Mouse (Mus musculus): ENCODE measurements around the gene Lrp2bp. TPM values are rescaled to one million over a fixed set of nuclear protein-coding genes. Genes with fewer than 3 reads are reported as not detected.
A peak's percentile ranks its signal among the peaks of the same experiment; 100 is the strongest.

Gene Lrp2bp
- total and polyA plus RNA-seq, 2 experiments from 2014 or later: 0.27 to 0.35 TPM

DNA sequence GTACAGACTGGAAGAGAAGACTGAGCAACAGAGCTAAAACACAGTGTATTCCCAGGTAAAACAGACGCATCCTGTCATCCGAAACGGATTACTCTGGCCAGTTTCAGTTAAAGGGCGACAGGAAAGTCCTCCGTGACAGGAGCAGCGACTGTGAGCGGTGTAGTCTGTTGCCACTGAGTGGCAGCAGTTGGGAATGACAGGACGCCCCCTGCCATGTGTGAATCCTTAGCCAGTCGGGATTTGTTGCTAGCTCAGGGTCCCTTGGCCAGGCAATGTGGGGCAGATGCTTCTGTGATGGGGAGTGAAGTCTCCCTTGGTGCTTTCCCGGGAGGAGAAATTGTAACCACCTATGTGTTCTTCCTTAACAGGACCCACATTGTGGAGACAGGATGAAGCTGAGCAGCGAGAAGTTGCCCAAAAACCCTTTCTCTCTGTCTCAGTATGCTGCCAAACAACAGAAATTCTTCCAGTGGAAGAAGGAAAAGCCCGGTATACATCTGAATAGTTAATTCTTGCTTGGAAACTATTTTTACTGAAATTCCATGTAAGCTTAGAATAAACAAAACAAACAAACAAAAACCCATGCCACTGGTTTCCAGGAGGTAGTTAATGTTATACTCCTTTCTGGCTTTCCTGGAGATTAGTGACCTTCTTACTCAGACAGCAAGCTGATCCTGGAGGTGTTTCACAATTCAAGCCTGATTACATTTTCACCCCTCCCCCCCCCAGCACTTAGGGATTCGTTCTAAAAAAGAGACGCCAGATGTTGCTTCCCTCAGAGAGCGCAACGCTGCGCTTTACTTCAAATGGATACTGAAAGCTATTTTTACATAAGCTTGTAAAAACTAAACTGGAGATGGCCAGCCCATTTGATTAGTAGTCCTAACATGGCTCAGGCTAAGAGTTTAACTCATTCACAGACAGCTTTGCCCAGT, 11.9 kb downstream of the Lrp2bp start:
- Histone ChIP-seq H3K4me3 (ENCODE audit: low read depth, low read length) (0 out of 2 replicates have a peak overlapping the region, but pooled peaks have one; percentile 8), H3K4me1 (ENCODE audit: insufficient read depth, low read length) (no peaks in the 10 kb centered on the region), H3K4me2 (ENCODE audit: low read depth, low read length, poor library complexity, severe bottlenecking) (peak overlapping the region; percentile 37), H3K27ac (ENCODE audit: low read depth, low read length) (no peak overlapping the region), H3K27me3 (ENCODE audit: insufficient read depth, low read length) (no peaks in the 10 kb centered on the region), H3K9me3 (ENCODE audit: low read length) (no peaks in the 10 kb centered on the region), H3K36me3 (ENCODE audit: insufficient read depth, low read length) (no peaks in the 10 kb centered on the region), H3K9ac (replicated peaks; ENCODE audit: low read length, poor library complexity, severe bottlenecking) (0 out of 2 replicates have a peak overlapping the region, but pooled peaks have one; percentile 24)
- WGBS: 12% methylated on average over 17 of the region's 17 CpGs
- ATAC-seq (ENCODE audit: low FRiP score): peak; percentile 74
- TF ChIP-seq CTCF (IDR thresholded peaks at IDR 0.05): peak; percentile 63
- peak; percentile 65 for DNase-seq (ENCODE audit: low spot score)

DNA sequence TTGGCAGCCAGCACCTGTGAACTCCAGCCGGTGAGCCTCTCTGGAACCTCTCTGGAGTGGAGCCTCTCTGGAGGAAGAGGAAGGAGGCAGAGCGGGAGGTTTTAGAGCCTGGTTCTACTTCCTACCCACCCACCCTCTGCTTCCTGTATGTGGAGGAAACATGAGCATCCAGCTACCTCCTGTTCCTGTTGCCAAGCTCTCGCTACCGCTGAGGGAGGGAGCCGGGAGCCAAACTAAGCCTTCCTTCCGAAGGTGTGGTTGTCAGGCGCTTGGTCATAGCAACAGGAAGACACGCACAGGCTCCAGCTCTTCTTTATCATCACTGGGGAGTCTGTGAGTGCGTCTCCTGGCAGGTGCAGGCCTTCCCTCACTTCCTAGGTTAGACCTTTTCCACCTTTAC, 23.1 kb downstream of the Lrp2bp start:
- Histone ChIP-seq H3K27ac (ENCODE audit: low read depth, low read length) (no peak overlapping the region), H3K4me2 (ENCODE audit: low read depth, low read length, poor library complexity, severe bottlenecking) (no peak overlapping the region), H3K9me3 (ENCODE audit: low read length) (no peaks in the 10 kb centered on the region), H3K4me1 (ENCODE audit: insufficient read depth, low read length) (no peaks in the 10 kb centered on the region), H3K36me3 (ENCODE audit: insufficient read depth, low read length) (no peaks in the 10 kb centered on the region), H3K27me3 (ENCODE audit: insufficient read depth, low read length) (no peaks in the 10 kb centered on the region), H3K9ac (replicated peaks; ENCODE audit: low read length, poor library complexity, severe bottlenecking) (no peak overlapping the region), H3K4me3 (ENCODE audit: low read depth, low read length) (no peak overlapping the region)
- no peak for ATAC-seq (ENCODE audit: low FRiP score)
- WGBS: 93% methylated on average over 9 of the region's 9 CpGs
- no peak for DNase-seq (ENCODE audit: low spot score)
- no peak for TF ChIP-seq CTCF (IDR thresholded peaks at IDR 0.05)

GRCm38 (mm10) chr8:46022758-46023157, 23.7 kb downstream of the Lrp2bp start:
- no peaks in the 10 kb centered on the region for H3K4me1 ChIP-seq (ENCODE audit: insufficient read depth, low read length)
- no peak overlapping the region for H3K9ac ChIP-seq (replicated peaks; ENCODE audit: low read length, poor library complexity, severe bottlenecking)
- no peak for DNase-seq (ENCODE audit: low spot score)
- no peak overlapping the region for H3K4me3 ChIP-seq (ENCODE audit: low read depth, low read length)
- H3K27me3 ChIP-seq (ENCODE audit: insufficient read depth, low read length): no peaks in the 10 kb centered on the region
- no peak overlapping the region for H3K27ac ChIP-seq (ENCODE audit: low read depth, low read length)
- no peak for ATAC-seq (ENCODE audit: low FRiP score)
- no peaks in the 10 kb centered on the region for H3K36me3 ChIP-seq (ENCODE audit: insufficient read depth, low read length)
- H3K9me3 ChIP-seq (ENCODE audit: low read length): no peaks in the 10 kb centered on the region
- no peak overlapping the region for H3K4me2 ChIP-seq (ENCODE audit: low read depth, low read length, poor library complexity, severe bottlenecking)
- TF ChIP-seq CTCF (IDR thresholded peaks at IDR 0.05): no peak
- 95% methylated on average over 9 of the region's 9 CpGs for WGBS

DNA sequence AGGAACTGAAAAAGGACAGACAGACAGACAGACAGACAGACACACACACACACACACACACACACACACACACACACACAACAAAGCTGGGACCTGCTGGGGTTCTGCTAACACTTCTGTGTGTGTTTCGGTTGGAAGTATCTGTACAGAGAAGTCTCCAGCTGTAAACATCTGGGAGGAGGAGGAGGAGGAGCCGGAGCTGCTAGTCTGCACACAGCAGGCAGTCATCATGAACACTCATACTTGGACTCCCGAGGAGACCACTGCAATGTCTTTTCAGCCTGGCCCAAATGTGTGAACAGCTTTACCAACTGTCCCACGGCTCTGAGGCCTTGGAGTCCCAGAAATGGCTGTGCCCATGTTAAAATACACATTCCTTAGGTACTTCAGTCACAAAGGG, 25.3 kb downstream of the Lrp2bp start:
- H3K9ac ChIP-seq (replicated peaks; ENCODE audit: low read length, poor library complexity, severe bottlenecking): no peak overlapping the region
- H3K4me3 ChIP-seq (ENCODE audit: low read depth, low read length): no peak overlapping the region
- H3K27ac ChIP-seq (ENCODE audit: low read depth, low read length): no peak overlapping the region
- no peaks in the 10 kb centered on the region for H3K4me1 ChIP-seq (ENCODE audit: insufficient read depth, low read length)
- H3K4me2 ChIP-seq (ENCODE audit: low read depth, low read length, poor library complexity, severe bottlenecking): no peak overlapping the region
- no peaks in the 10 kb centered on the region for H3K27me3 ChIP-seq (ENCODE audit: insufficient read depth, low read length)
- H3K36me3 ChIP-seq (ENCODE audit: insufficient read depth, low read length): no peaks in the 10 kb centered on the region
- no peak for ATAC-seq (ENCODE audit: low FRiP score)
- no peaks in the 10 kb centered on the region for H3K9me3 ChIP-seq (ENCODE audit: low read length)
- no peak for DNase-seq (ENCODE audit: low spot score)
- WGBS: 68% methylated on average over 4 of the region's 4 CpGs
- TF ChIP-seq CTCF (IDR thresholded peaks at IDR 0.05): no peak

DNA sequence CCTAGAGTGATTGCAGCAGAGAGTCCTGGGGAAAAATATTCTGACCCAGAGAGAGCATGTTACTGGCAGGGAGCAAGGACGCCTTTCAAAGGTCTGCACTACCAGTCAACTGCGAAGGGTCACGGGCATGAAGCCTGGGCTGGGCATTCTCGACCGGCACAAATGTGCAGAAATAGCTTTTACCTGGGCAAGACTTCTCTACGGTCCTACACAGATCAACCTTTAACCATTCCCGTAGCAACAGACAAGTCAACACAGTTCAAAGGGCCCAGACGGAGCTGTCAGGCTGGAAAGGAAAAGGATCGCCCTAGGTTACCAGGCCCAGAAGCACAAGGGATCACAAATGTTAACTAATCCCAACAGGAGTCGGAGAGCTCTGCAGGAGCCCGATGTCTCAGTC, 37.1 kb downstream of the Lrp2bp start:
- Histone ChIP-seq H3K4me1 (ENCODE audit: insufficient read depth, low read length) (no peaks in the 10 kb centered on the region), H3K27ac (ENCODE audit: low read depth, low read length) (no peak overlapping the region), H3K36me3 (ENCODE audit: insufficient read depth, low read length) (peaks cover 13% of the 10 kb centered on the region), H3K9me3 (ENCODE audit: low read length) (no peaks in the 10 kb centered on the region), H3K27me3 (ENCODE audit: insufficient read depth, low read length) (no peaks in the 10 kb centered on the region), H3K9ac (replicated peaks; ENCODE audit: low read length, poor library complexity, severe bottlenecking) (no peak overlapping the region), H3K4me2 (ENCODE audit: low read depth, low read length, poor library complexity, severe bottlenecking) (no peak overlapping the region), H3K4me3 (ENCODE audit: low read depth, low read length) (no peak overlapping the region)
- TF ChIP-seq CTCF (IDR thresholded peaks at IDR 0.05): no peak
- ATAC-seq (ENCODE audit: low FRiP score) (no peak), DNase-seq (ENCODE audit: low spot score) (no peak)
- WGBS: 64% methylated on average over 11 of the region's 11 CpGs

DNA sequence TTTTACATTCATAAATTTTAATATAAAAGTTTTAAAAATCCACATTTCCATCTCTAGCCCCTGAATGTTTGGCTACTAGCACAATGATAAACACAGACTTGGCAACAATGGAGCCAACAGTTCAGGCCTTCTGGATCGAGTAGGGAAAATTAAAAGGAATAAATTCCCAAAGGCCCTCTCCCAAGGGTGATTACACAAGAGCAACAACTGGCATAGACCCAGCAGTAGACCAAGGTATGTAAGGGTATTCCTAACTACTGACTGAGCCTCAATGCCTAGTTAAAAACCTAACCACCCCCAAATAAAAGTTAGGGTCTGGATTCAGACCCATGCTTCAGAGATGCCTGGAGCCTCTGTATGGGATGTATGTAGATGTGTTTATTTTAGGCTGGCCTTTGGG, 40.6 kb downstream of the Lrp2bp start:
- Histone ChIP-seq H3K4me3 (ENCODE audit: low read depth, low read length) (no peak overlapping the region), H3K4me2 (ENCODE audit: low read depth, low read length, poor library complexity, severe bottlenecking) (no peak overlapping the region), H3K36me3 (ENCODE audit: insufficient read depth, low read length) (peaks cover 21% of the 10 kb centered on the region), H3K9me3 (ENCODE audit: low read length) (no peaks in the 10 kb centered on the region), H3K27ac (ENCODE audit: low read depth, low read length) (no peak overlapping the region), H3K4me1 (ENCODE audit: insufficient read depth, low read length) (no peaks in the 10 kb centered on the region), H3K27me3 (ENCODE audit: insufficient read depth, low read length) (no peaks in the 10 kb centered on the region), H3K9ac (replicated peaks; ENCODE audit: low read length, poor library complexity, severe bottlenecking) (no peak overlapping the region)
- TF ChIP-seq CTCF (IDR thresholded peaks at IDR 0.05): no peak
- 63% methylated on average over 1 of the region's 1 CpGs for WGBS
- DNase-seq (ENCODE audit: low spot score): no peak
- ATAC-seq (ENCODE audit: low FRiP score): no peak

Data from midbrain, postnatal 0 days (tissue).